Mouse (Mus musculus): ENCODE measurements around the gene Timm50. TPM values are rescaled to one million over a fixed set of nuclear protein-coding genes. Genes with fewer than 3 reads are reported as not detected.

Gene Timm50
- total RNA-seq (2023) = 30.5 and 34.3 TPM in 2 replicates

GRCm38 (mm10) chr7:28311926-28312543, at the start of gene Timm50:
Gene Timm50, minus strand, starts transcription at chr7:28312072.

GRCm38 (mm10) chr7:28350155-28350883, 38.4 kb upstream of the Timm50 start, which contains the start of gene Rps16:
Gene Rps16, plus strand, starts transcription at chr7:28350652.

GRCm38 (mm10) chr7:28338108-28338998, 26.5 kb upstream of the Timm50 start, which contains the start of gene Supt5:
Gene Supt5, minus strand, starts transcription at chr7:28338746.

GRCm38 (mm10) chr7:28301616-28302433, 10.0 kb downstream of the Timm50 start, which contains the start of gene Dll3:
Gene Dll3, minus strand, starts transcription at chr7:28302238.

GRCm38 (mm10) chr7:28290638-28291590, 21.0 kb downstream of the Timm50 start, which contains the start of gene Selenov:
Gene Selenov, minus strand, starts transcription at chr7:28291186.

GRCm38 (mm10) chr7:28277615-28278278, 34.1 kb downstream of the Timm50 start, which contains the start of gene Eid2b:
Gene Eid2b, plus strand, starts transcription at chr7:28277739.

GRCm38 (mm10) chr7:28267129-28268041, 44.5 kb downstream of the Timm50 start, which contains the start of gene Eid2:
Gene Eid2, plus strand, starts transcription at chr7:28267881.

Other genes with a start within 250 kb of the Timm50 start
- not detected in 2 replicates for gene Fcgbp, start 240.8 kb downstream of the Timm50 start, total RNA-seq (2023)
- not detected in 2 replicates for gene 9530053A07Rik, start 182.6 kb downstream of the Timm50 start, total RNA-seq (2023)
- 39.0 and 39.8 TPM in 2 replicates for gene Fbl, start 142.4 kb downstream of the Timm50 start, total RNA-seq (2023)
- gene Dyrk1b, start 132.6 kb downstream of the Timm50 start, total RNA-seq (2023) = 18.7 and 20.9 TPM in 2 replicates
- gene Eid2, start 44.2 kb downstream of the Timm50 start, total RNA-seq (2023) = 1.2 and 1.6 TPM in 2 replicates
- 5.0 and 6.9 TPM in 2 replicates for gene Eid2b, start 34.3 kb downstream of the Timm50 start, total RNA-seq (2023)
- gene Selenov, start 20.9 kb downstream of the Timm50 start, total RNA-seq (2023) = not detected in 2 replicates
- gene Dll3, start 9.8 kb downstream of the Timm50 start, total RNA-seq (2023) = not detected in 2 replicates
- 75.3 and 85.3 TPM in 2 replicates for gene Supt5, start 26.7 kb upstream of the Timm50 start, total RNA-seq (2023)
- 615 and 788 TPM in 2 replicates for gene Rps16, start 38.6 kb upstream of the Timm50 start, total RNA-seq (2023)
- gene Plekhg2, start 60.5 kb upstream of the Timm50 start, total RNA-seq (2023) = 23.5 and 27.9 TPM in 2 replicates
- 1,259 and 1,483 TPM in 2 replicates for gene Zfp36, start 68.2 kb upstream of the Timm50 start, total RNA-seq (2023)
- gene Med29, start 80.6 kb upstream of the Timm50 start, total RNA-seq (2023) = 7.6 and 8.2 TPM in 2 replicates
- 67.1 and 90.2 TPM in 2 replicates for gene Paf1, start 80.9 kb upstream of the Timm50 start, total RNA-seq (2023)
- gene Gmfg, start 125.4 kb upstream of the Timm50 start, total RNA-seq (2023) = 593 and 595 TPM in 2 replicates
- 1.8 and 3.4 TPM in 2 replicates for gene Lrfn1, start 139.9 kb upstream of the Timm50 start, total RNA-seq (2023)
- gene Ifnl2, start 198.4 kb upstream of the Timm50 start, total RNA-seq (2023) = not detected in 2 replicates
- not detected in 2 replicates for gene Ifnl3, start 210.8 kb upstream of the Timm50 start, total RNA-seq (2023)
- gene Sycn, start 228.8 kb upstream of the Timm50 start, total RNA-seq (2023) = not detected in 2 replicates
- 0.60 and 0.68 TPM in 2 replicates for gene Nccrp1, start 235.2 kb upstream of the Timm50 start, total RNA-seq (2023)